Mouse (Mus musculus) midbrain, postnatal 0 days (tissue): ENCODE data around the gene Hoxa6. TPM values are rescaled to one million over a fixed set of nuclear protein-coding genes. Genes with fewer than 3 reads are reported as not detected.

Experiments
- ATAC-seq: fragments of 200-750 bp; cut with Nextera tagmentation; 2 replicates; pipeline ENCODE4 v1.8.0; 2017; ENCODE audit warnings: moderate number of reproducible peaks, mild to moderate bottlenecking, moderate TSS enrichment, moderate library complexity; ENCODE audit not compliant: low FRiP score
- DNase-seq: peaks from one replicate; pipeline ENCODE4 v3.0.0-alpha.2; 2015; ENCODE audit warnings: low spot score
- H3K27ac ChIP-seq: fragments of 300-500 bp; sonication (generic); 2 replicates; pipeline ENCODE4 v1.5.1; 2014; ENCODE audit warnings: low read depth, mild to moderate bottlenecking, low read length, mixed read lengths
- H3K27me3 ChIP-seq: fragments of 300-500 bp; sonication (generic); 2 replicates; pipeline ENCODE4 v1.6.1; 2014; ENCODE audit warnings: low read length, control low read depth, mixed read lengths; ENCODE audit not compliant: insufficient read depth
- H3K36me3 ChIP-seq: fragments of 300-500 bp; sonication (generic); 2 replicates; pipeline ENCODE4 v1.6.1; 2014; ENCODE audit warnings: low read length, control low read depth, mixed read lengths; ENCODE audit not compliant: insufficient read depth
- H3K4me1 ChIP-seq: fragments of 300-500 bp; sonication (generic); 2 replicates; pipeline ENCODE4 v1.6.1; 2014; ENCODE audit warnings: mild to moderate bottlenecking, control low read depth, antibody characterized with exemption, low read length, mixed read lengths; ENCODE audit not compliant: insufficient read depth
- H3K4me2 ChIP-seq: fragments of 300-500 bp; sonication (generic); 2 replicates; pipeline ENCODE4 v1.6.1; 2014; ENCODE audit warnings: low read depth, mild to moderate bottlenecking, low read length, mixed read lengths; ENCODE audit not compliant: poor library complexity, severe bottlenecking
- H3K4me3 ChIP-seq: fragments of 300-500 bp; sonication (generic); 2 replicates; pipeline ENCODE4 v1.5.1; 2014; ENCODE audit warnings: low read depth, mild to moderate bottlenecking, low read length, moderate library complexity
- H3K9ac ChIP-seq: fragments of 300-500 bp; sonication (generic); replicated peaks from 2 replicates; pipeline ENCODE4 v1.6.1; 2014; ENCODE audit warnings: mild to moderate bottlenecking, low read length, moderate library complexity, mixed read lengths; ENCODE audit not compliant: poor library complexity, severe bottlenecking
- H3K9me3 ChIP-seq: fragments of 300-500 bp; sonication (generic); 2 replicates; pipeline ENCODE4 v1.6.1; 2016; ENCODE audit warnings: low read length, control low read depth
- CTCF ChIP-seq: IDR thresholded peaks from 2 replicates; pipeline ENCODE4 v1.5.1; 2016; ENCODE audit warnings: antibody characterized with exemption, mild to moderate bottlenecking
- WGBS: fragments of 180-500 bp; shearing (Covaris S2); extraction: QIAGEN DNeasy Blood & Tissue Kit; methylation state at CpG from one replicate; pipeline ENCODE4 v1.1.7; 2014; 5-methylcytosine and 5-hydroxymethylcytosine counted together
- polyA plus RNA-seq: library from polyadenylated mRNA; unstranded; fragments of >200 nt; fragmentation: Nextera tagmentation; extraction: Ambion mirVana; gene quantifications from 2 replicates; pipeline ENCODE4 v1.2.1, GENCODE M21; 2015
- total RNA-seq: library from RNA; depleted of rRNA; stranded (reverse); fragments of >200 nt; gene quantifications from 2 replicates; pipeline ENCODE4 v1.2.3, GENCODE M21; 2014

The Hoxa6 gene
- total and polyA plus RNA-seq, 2 experiments from 2014 or later = not detected

- Histone ChIP-seq H3K4me3 (no peak overlapping the region), H3K9me3 (no peaks in the 10 kb centered on the region), H3K4me2 (no peak overlapping the region), H3K27ac (no peak overlapping the region), H3K9ac (no peak overlapping the region), H3K36me3 (no peaks in the 10 kb centered on the region), H3K4me1 (no peaks in the 10 kb centered on the region), H3K27me3 (peaks cover 89% of the 10 kb centered on the region)
- DNase-seq = no peak
- WGBS = 4% methylated on average over 69 of the region's 69 CpGs
- TF ChIP-seq CTCF = no peak
- ATAC-seq = no peak
These were observed 17.4 kb upstream of the Hoxa6 start for GRCm38 (mm10) chr6:52225612-52226568.

- Histone ChIP-seq H3K4me1 (no peaks in the 10 kb centered on the region), H3K27ac (no peak overlapping the region), H3K36me3 (no peaks in the 10 kb centered on the region), H3K4me3 (no peak overlapping the region), H3K9ac (no peak overlapping the region), H3K27me3 (peaks cover 89% of the 10 kb centered on the region), H3K4me2 (no peak overlapping the region), H3K9me3 (no peaks in the 10 kb centered on the region)
- no peak for ATAC-seq
- DNase-seq = no peak
- 1% methylated on average over 34 of the region's 36 CpGs for WGBS
- TF ChIP-seq CTCF = no peak
These were observed 16.5 kb upstream of the Hoxa6 start for GRCm38 (mm10) chr6:52224895-52225611.

GRCm38 (mm10) chr6:52223939-52224760 lies 15.6 kb upstream of the Hoxa6 start:
- H3K4me3 ChIP-seq = no peak overlapping the region
- H3K4me1 ChIP-seq = no peaks in the 10 kb centered on the region
- H3K4me2 ChIP-seq = no peak overlapping the region
- ATAC-seq (no peak), DNase-seq (no peak)
- TF ChIP-seq CTCF = no peak
- H3K27me3 ChIP-seq = peaks cover 90% of the 10 kb centered on the region
- H3K27ac ChIP-seq = no peak overlapping the region
- H3K36me3 ChIP-seq = no peaks in the 10 kb centered on the region
- no peak overlapping the region for H3K9ac ChIP-seq
- H3K9me3 ChIP-seq = no peaks in the 10 kb centered on the region
- WGBS = 2% methylated on average over 24 of the region's 24 CpGs

- H3K4me2 ChIP-seq = no peak overlapping the region
- no peak overlapping the region for H3K27ac ChIP-seq
- no peak for ATAC-seq
These were observed 14.2 kb upstream of the Hoxa6 start for GRCm38 (mm10) chr6:52222729-52223128.

GRCm38 (mm10) chr6:52221993-52222685 lies 13.6 kb upstream of the Hoxa6 start:
- Histone ChIP-seq H3K36me3 (no peaks in the 10 kb centered on the region), H3K27ac (no peak overlapping the region), H3K9me3 (no peaks in the 10 kb centered on the region), H3K4me3 (peak overlapping the region; percentile 43; the same call in 1 of the 2 replicates), H3K4me2 (peak overlapping the region; percentile 84), H3K9ac (no peak overlapping the region), H3K27me3 (peaks cover 91% of the 10 kb centered on the region), H3K4me1 (no peaks in the 10 kb centered on the region)
- 8% methylated on average over 21 of the region's 21 CpGs for WGBS
- no peak for TF ChIP-seq CTCF
- DNase-seq = no peak
- ATAC-seq = peak; percentile 27; the same call in 1 of the 2 replicates

More at GRCm38 (mm10) chr6:52222729-52223128, 14.2 kb upstream of the Hoxa6 start:
- no peak overlapping the region for H3K9ac ChIP-seq
- no peaks in the 10 kb centered on the region for H3K9me3 ChIP-seq
- H3K4me3 ChIP-seq = no peak overlapping the region
- H3K36me3 ChIP-seq = no peaks in the 10 kb centered on the region
- no peak for DNase-seq
- WGBS = 17% methylated on average over 13 of the region's 13 CpGs
- TF ChIP-seq CTCF = no peak
- no peaks in the 10 kb centered on the region for H3K4me1 ChIP-seq
- peaks cover 91% of the 10 kb centered on the region for H3K27me3 ChIP-seq
